Mouse (Mus musculus): ENCODE data around the gene Pm20d1. TPM values are rescaled to one million over a fixed set of nuclear protein-coding genes. Genes with fewer than 3 reads are reported as not detected.
"Not testable (repeated sequence)": the region's sequence is repeated elsewhere in the genome, so short reads cannot be mapped to it uniquely, and the experiment has no call there.

Gene Pm20d1
- polyA plus RNA-seq, 1 experiment from 2014 or later, result 0.27 TPM

DNA sequence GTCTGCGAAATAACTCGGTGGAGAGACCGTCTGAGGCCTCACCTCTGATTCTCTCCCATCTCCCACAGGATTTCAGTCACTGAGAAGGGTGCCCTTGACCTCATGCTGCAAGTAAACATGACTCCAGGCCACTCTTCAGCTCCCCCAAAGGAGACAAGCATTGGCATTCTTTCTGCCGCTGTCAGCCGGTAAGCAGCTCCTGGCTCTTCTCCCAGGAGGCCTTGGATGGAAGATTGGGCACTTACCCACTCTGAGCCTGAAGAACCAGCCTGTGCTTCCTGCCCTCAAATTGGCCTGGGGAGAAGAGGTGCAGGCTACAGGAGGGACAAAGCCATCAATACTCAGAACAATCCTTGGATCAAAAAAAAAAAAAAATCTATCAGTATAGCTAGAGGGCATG is 5.5 kb downstream of the Pm20d1 start:
- Histone ChIP-seq H3K4me1 (replicated peaks) (peaks cover under 1% of the 10 kb centered on the region; the same call in 1 of the 2 replicates), H3K27me3 (peaks cover 9% of the 10 kb centered on the region; the same call in 1 of the 2 replicates), H3K27ac (no peak overlapping the region), H3K9ac (no peak overlapping the region), H3K36me3 (no peaks in the 10 kb centered on the region), H3K9me3 (no peaks in the 10 kb centered on the region), H3K4me2 (no peak overlapping the region), H3K4me3 (no peak overlapping the region)
- 92% methylated on average over 5 of the region's 5 CpGs for WGBS
- no peak for ATAC-seq (ENCODE audit: low FRiP score)

DNA sequence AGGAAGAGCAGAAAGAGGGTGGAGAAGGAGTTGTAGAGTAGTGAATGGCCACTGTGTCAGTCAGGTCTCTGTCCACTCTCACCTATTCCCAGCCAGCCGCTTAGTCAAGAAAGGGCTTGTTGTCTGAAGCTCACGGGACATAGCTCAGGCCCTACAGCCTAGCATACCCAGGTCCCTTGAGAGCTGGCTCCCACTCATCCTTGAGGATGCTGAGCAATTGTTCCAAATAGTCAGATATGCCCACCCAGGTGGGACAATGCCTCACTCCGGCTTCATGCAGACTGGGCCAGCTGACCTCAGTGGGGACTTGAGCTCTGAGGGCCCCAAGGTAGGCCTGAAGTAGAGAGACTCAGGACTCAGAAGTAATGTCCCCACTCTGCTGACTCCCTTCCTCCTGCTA is 7.0 kb downstream of the Pm20d1 start:
- H3K27ac ChIP-seq, result no peak overlapping the region
- H3K4me1 ChIP-seq (replicated peaks), result no peaks in the 10 kb centered on the region
- no peak for ATAC-seq (ENCODE audit: low FRiP score)
- H3K27me3 ChIP-seq, result no peaks in the 10 kb centered on the region
- no peaks in the 10 kb centered on the region for H3K9me3 ChIP-seq
- 95% methylated on average over 3 of the region's 3 CpGs for WGBS
- no peak overlapping the region for H3K9ac ChIP-seq
- no peaks in the 10 kb centered on the region for H3K36me3 ChIP-seq
- no peak overlapping the region for H3K4me3 ChIP-seq
- no peak overlapping the region for H3K4me2 ChIP-seq

DNA sequence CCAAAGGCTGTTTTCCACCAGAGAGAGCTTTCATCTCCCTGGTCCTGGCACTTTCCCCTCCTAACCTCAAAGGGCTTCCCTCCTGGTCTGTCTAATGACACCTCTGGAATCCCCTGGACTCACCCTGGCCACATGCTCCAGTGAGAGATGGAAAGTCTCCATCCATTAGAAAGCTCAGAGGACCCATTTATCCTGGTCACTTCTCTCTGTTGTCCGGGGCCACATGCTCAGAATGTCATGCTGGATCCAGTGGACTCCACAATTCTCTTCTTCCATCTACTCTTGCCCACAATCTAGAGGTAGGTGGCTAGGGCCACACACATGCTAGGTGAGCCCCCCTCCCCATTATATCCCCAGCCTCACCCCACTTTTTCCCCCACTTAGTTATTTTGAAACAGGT is 11.8 kb downstream of the Pm20d1 start:
- Histone ChIP-seq H3K27ac (no peak overlapping the region), H3K9me3 (no peaks in the 10 kb centered on the region), H3K4me2 (no peak overlapping the region), H3K4me1 (replicated peaks) (no peaks in the 10 kb centered on the region), H3K9ac (no peak overlapping the region), H3K4me3 (no peak overlapping the region), H3K36me3 (no peaks in the 10 kb centered on the region), H3K27me3 (no peaks in the 10 kb centered on the region)
- no peak for ATAC-seq (ENCODE audit: low FRiP score)
- 82% methylated on average over 1 of the region's 1 CpGs for WGBS

DNA sequence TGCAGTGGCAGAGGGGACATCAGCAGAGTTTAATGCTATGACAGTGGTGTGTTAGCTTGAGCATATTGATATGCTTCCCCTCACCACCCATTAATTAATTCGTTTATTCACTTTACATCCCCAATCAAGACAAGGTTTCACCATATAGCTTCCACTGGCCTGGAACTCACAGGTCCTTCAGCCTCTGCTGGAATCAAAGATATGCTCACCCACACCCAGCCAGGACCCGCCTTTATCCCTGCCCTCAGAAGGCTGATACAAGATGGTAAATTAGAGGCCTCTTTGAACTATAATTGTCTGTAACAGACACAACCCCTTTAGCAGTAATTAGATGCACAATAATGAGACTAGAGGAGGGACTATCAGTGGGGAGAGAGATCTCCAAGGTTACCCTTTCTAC is 12.5 kb downstream of the Pm20d1 start:
- no peaks in the 10 kb centered on the region for H3K36me3 ChIP-seq
- H3K4me1 ChIP-seq (replicated peaks), result no peaks in the 10 kb centered on the region
- no peak overlapping the region for H3K27ac ChIP-seq
- no peak overlapping the region for H3K4me3 ChIP-seq
- no peaks in the 10 kb centered on the region for H3K9me3 ChIP-seq
- no peak overlapping the region for H3K4me2 ChIP-seq
- ATAC-seq (ENCODE audit: low FRiP score), result no peak
- H3K9ac ChIP-seq, result no peak overlapping the region
- no peaks in the 10 kb centered on the region for H3K27me3 ChIP-seq
- WGBS, result 74% methylated on average over 2 of the region's 2 CpGs

DNA sequence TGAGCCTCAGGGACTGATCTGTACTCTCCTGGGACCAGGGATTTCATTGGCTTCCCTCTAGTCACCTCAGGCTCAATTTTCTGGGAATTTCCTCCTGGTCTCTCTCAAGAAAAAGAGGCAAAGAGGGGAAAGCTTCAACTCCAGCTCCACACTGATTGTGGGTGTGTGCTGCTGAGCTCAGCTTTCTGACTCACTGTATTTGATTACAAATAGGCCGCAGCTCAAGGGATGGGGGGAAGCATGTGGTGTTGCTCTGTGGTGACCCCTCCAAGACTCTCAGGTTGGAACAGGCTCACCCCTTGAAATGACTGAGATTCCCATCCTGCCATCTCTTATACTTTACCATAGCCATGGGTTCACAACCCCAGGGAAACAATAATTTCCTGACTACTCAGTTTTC is 14.2 kb downstream of the Pm20d1 start:
- Histone ChIP-seq H3K9ac (no peak overlapping the region), H3K4me1 (replicated peaks) (no peaks in the 10 kb centered on the region), H3K9me3 (no peaks in the 10 kb centered on the region), H3K36me3 (no peaks in the 10 kb centered on the region), H3K27me3 (no peaks in the 10 kb centered on the region), H3K4me3 (no peak overlapping the region), H3K27ac (no peak overlapping the region), H3K4me2 (no peak overlapping the region)
- no peak for ATAC-seq (ENCODE audit: low FRiP score)
- WGBS, result 96% methylated on average over 1 of the region's 1 CpGs

GRCm38 (mm10) chr1:131812006-131812405 is 14.8 kb downstream of the Pm20d1 start:
- 81% methylated on average over 9 of the region's 9 CpGs for WGBS

GRCm38 (mm10) chr1:131812631-131813295 is 15.6 kb downstream of the Pm20d1 start:
- Histone ChIP-seq H3K9me3 (no peaks in the 10 kb centered on the region), H3K27me3 (no peaks in the 10 kb centered on the region), H3K36me3 (no peaks in the 10 kb centered on the region), H3K4me1 (replicated peaks) (no peaks in the 10 kb centered on the region), H3K27ac (no peak overlapping the region), H3K4me3 (no peak overlapping the region), H3K4me2 (no peak overlapping the region), H3K9ac (no peak overlapping the region)
- no peak for ATAC-seq (ENCODE audit: low FRiP score)
- 91% methylated on average over 9 of the region's 9 CpGs for WGBS

More at GRCm38 (mm10) chr1:131812006-131812405, 14.8 kb downstream of the Pm20d1 start:
- Histone ChIP-seq H3K27ac (no peak overlapping the region), H3K36me3 (no peaks in the 10 kb centered on the region), H3K4me3 (no peak overlapping the region), H3K9me3 (no peaks in the 10 kb centered on the region), H3K9ac (no peak overlapping the region), H3K4me1 (replicated peaks) (no peaks in the 10 kb centered on the region), H3K27me3 (no peaks in the 10 kb centered on the region), H3K4me2 (no peak overlapping the region)
- no peak for ATAC-seq (ENCODE audit: low FRiP score)

- no peak overlapping the region for H3K27ac ChIP-seq
- H3K9me3 ChIP-seq, result no peaks in the 10 kb centered on the region
- no peaks in the 10 kb centered on the region for H3K27me3 ChIP-seq
- WGBS, result 92% methylated on average over 4 of the region's 4 CpGs
- no peak for ATAC-seq (ENCODE audit: low FRiP score)
- H3K4me1 ChIP-seq (replicated peaks), result no peaks in the 10 kb centered on the region
- no peak overlapping the region for H3K4me2 ChIP-seq
- H3K4me3 ChIP-seq, result no peak overlapping the region
- H3K9ac ChIP-seq, result no peak overlapping the region
- no peaks in the 10 kb centered on the region for H3K36me3 ChIP-seq
Observed at GRCm38 (mm10) chr1:131813731-131814130, 16.6 kb downstream of the Pm20d1 start.

- peaks cover under 1% of the 10 kb centered on the region; the same call in 1 of the 2 replicates for H3K9me3 ChIP-seq
- H3K4me3 ChIP-seq, result no peak overlapping the region
- no peaks in the 10 kb centered on the region for H3K27me3 ChIP-seq
- no peak overlapping the region for H3K4me2 ChIP-seq
- no peak overlapping the region for H3K27ac ChIP-seq
- WGBS, result 89% methylated on average over 3 of the region's 3 CpGs
- H3K36me3 ChIP-seq, result no peaks in the 10 kb centered on the region
- ATAC-seq (ENCODE audit: low FRiP score), result no peak
- H3K9ac ChIP-seq, result no peak overlapping the region
- H3K4me1 ChIP-seq (replicated peaks), result no peaks in the 10 kb centered on the region
Observed at GRCm38 (mm10) chr1:131814191-131814590, 17.0 kb downstream of the Pm20d1 start.

DNA sequence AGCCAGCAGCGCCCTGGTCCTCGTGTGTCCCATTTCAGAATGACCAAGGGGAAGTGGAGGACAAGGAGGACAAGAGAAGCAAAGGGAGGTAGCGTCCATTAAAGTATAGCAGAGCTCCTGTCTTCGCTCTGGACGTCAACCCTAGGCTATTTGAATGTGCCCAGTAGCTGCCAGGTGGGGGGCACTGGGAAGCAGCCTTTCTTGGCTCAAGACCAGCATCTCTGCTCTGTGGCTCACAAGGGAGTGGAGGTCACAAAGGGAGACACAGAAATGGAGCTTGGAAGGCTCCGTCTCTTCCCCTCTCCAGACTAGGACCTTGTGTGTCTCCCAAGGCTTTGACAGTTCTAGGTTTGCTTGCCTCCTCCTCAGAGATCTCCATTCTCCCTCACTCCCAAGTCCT is 19.7 kb downstream of the Pm20d1 start:
- no peak overlapping the region for H3K4me3 ChIP-seq
- no peaks in the 10 kb centered on the region for H3K36me3 ChIP-seq
- 75% methylated on average over 6 of the region's 6 CpGs for WGBS
- no peak for ATAC-seq (ENCODE audit: low FRiP score)
- peaks cover 6% of the 10 kb centered on the region; the same call in 1 of the 2 replicates for H3K9me3 ChIP-seq
- H3K4me1 ChIP-seq (replicated peaks), result no peaks in the 10 kb centered on the region
- H3K27ac ChIP-seq, result no peak overlapping the region
- no peak overlapping the region for H3K9ac ChIP-seq
- H3K4me2 ChIP-seq, result no peak overlapping the region
- no peaks in the 10 kb centered on the region for H3K27me3 ChIP-seq

DNA sequence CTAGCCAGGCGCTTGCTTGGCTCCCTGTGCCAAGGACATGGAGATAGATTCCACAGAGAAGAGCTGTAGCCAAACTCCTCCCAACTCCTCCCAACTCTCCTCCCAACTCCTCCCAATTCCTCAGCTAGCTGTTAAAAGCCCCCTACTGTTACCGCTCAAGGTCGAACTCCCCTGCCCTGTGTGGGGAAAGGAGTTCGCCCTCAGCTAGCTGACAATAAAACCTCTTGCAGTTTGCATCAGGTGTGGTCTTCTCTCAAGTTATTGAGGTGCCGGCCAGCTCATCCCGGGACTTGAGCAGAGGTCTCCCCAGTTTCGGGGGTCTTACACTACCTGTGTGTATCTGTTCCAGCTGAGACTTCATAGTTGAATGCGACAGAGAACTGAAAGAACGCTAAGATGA is 23.2 kb downstream of the Pm20d1 start:
- WGBS, result 77% methylated on average over 9 of the region's 9 CpGs
- not testable (repeated sequence) for H3K4me2 ChIP-seq; H3K27me3 ChIP-seq; H3K9ac ChIP-seq; H3K36me3 ChIP-seq; H3K27ac ChIP-seq; H3K4me1 ChIP-seq (replicated peaks); ATAC-seq (ENCODE audit: low FRiP score); H3K9me3 ChIP-seq; H3K4me3 ChIP-seq

GRCm38 (mm10) chr1:131820887-131821328 is 23.7 kb downstream of the Pm20d1 start:
- Histone ChIP-seq H3K27ac (no peak overlapping the region), H3K9me3 (peaks cover 6% of the 10 kb centered on the region; the same call in 1 of the 2 replicates), H3K27me3 (0 out of 2 replicates have a peak, but pooled peaks cover 2% of the 10 kb centered on the region), H3K9ac (no peak overlapping the region), H3K4me3 (no peak overlapping the region), H3K36me3 (no peaks in the 10 kb centered on the region), H3K4me2 (no peak overlapping the region), H3K4me1 (replicated peaks) (no peaks in the 10 kb centered on the region)
- ATAC-seq (ENCODE audit: low FRiP score), result no peak
- WGBS, result 78% methylated on average over 10 of the region's 10 CpGs

- no peak overlapping the region for H3K27ac ChIP-seq
- H3K4me3 ChIP-seq, result no peak overlapping the region
- no peak for ATAC-seq (ENCODE audit: low FRiP score)
- no peak overlapping the region for H3K4me2 ChIP-seq
- H3K36me3 ChIP-seq, result no peaks in the 10 kb centered on the region
- WGBS, result 80% methylated on average over 8 of the region's 8 CpGs
- no peak overlapping the region for H3K9ac ChIP-seq
- peaks cover 6% of the 10 kb centered on the region; the same call in 1 of the 2 replicates for H3K9me3 ChIP-seq
- 0 out of 2 replicates have a peak, but pooled peaks cover 2% of the 10 kb centered on the region for H3K27me3 ChIP-seq
- peaks cover 5% of the 10 kb centered on the region; the same call in 1 of the 2 replicates for H3K4me1 ChIP-seq (replicated peaks)
Observed at GRCm38 (mm10) chr1:131822292-131822691, 25.1 kb downstream of the Pm20d1 start.
